Mouse (Mus musculus) midbrain, embryonic 11.5 days (tissue): Measurements from ENCODE around the gene Podxl. TPM values are rescaled to one million over a fixed set of nuclear protein-coding genes. Genes with fewer than 3 reads are reported as not detected.

Experiments used
- ATAC-seq: fragments of 200-750 bp; cut with Nextera tagmentation; 2 replicates; pipeline ENCODE4 v1.8.0; 2017; ENCODE audit warnings: moderate TSS enrichment, moderate library complexity; ENCODE audit not compliant: low FRiP score
- DNase-seq: peaks from one replicate; pipeline ENCODE4 v3.0.0; 2015; ENCODE audit warnings: low spot score; ENCODE audit errors: missing footprints
- H3K27ac ChIP-seq: fragments of 300-500 bp; sonication (generic); 2 replicates; pipeline ENCODE4 v1.5.1; 2014; ENCODE audit warnings: low read depth, low read length
- H3K27me3 ChIP-seq: fragments of 300-500 bp; sonication (generic); 2 replicates; pipeline ENCODE4 v1.6.1; 2014; ENCODE audit warnings: mild to moderate bottlenecking, low read length, moderate library complexity, mixed read lengths; ENCODE audit not compliant: control insufficient read depth, insufficient read depth
- H3K36me3 ChIP-seq: fragments of 300-500 bp; sonication (generic); 2 replicates; pipeline ENCODE4 v1.6.1; 2014; ENCODE audit warnings: mild to moderate bottlenecking, low read length, moderate library complexity, mixed read lengths; ENCODE audit not compliant: control insufficient read depth, insufficient read depth
- H3K4me1 ChIP-seq: fragments of 300-500 bp; sonication (generic); 2 replicates; pipeline ENCODE4 v1.6.1; 2014; ENCODE audit warnings: low read length; ENCODE audit not compliant: control insufficient read depth, insufficient read depth
- H3K4me2 ChIP-seq: fragments of 300-500 bp; sonication (generic); 2 replicates; pipeline ENCODE4 v1.6.1; 2014; ENCODE audit warnings: mild to moderate bottlenecking, moderate library complexity
- H3K4me3 ChIP-seq: fragments of 300-500 bp; sonication (generic); 2 replicates; pipeline ENCODE4 v1.5.1; 2014; ENCODE audit warnings: low read depth, low read length
- H3K9ac ChIP-seq: fragments of 300-500 bp; sonication (generic); 2 replicates; pipeline ENCODE4 v1.6.1; 2014; ENCODE audit warnings: low read length
- H3K9me3 ChIP-seq: fragments of 300-500 bp; sonication (generic); 2 replicates; pipeline ENCODE4 v1.6.1; 2016; ENCODE audit warnings: low read length; ENCODE audit not compliant: control insufficient read depth
- WGBS: fragments of 180-500 bp; shearing (Covaris S2); extraction: QIAGEN DNeasy Blood & Tissue Kit; methylation state at CpG from one replicate; pipeline ENCODE4 v1.1.7; 2014; 5-methylcytosine and 5-hydroxymethylcytosine counted together
- polyA plus RNA-seq: library from polyadenylated mRNA; unstranded; fragments of >200 nt; fragmentation: Nextera tagmentation; extraction: Ambion mirVana; gene quantifications from 2 replicates; pipeline ENCODE4 v1.2.1, GENCODE M21; 2014

The Podxl gene
- polyA plus RNA-seq, 1 experiment from 2014 or later, result 13.2 TPM

GRCm38 (mm10) chr6:31597136-31597460 lies 33.3 kb upstream of the Podxl start:
- H3K36me3 ChIP-seq, result no peaks in the 10 kb centered on the region
- H3K4me1 ChIP-seq, result peaks cover 26% of the 10 kb centered on the region
- H3K27ac ChIP-seq, result peak overlapping the region; percentile 95
- WGBS, result 18% methylated on average over 4 of the region's 4 CpGs
- no peaks in the 10 kb centered on the region for H3K27me3 ChIP-seq
- H3K4me2 ChIP-seq, result peak overlapping the region; percentile 38
- H3K4me3 ChIP-seq, result no peak overlapping the region
- H3K9me3 ChIP-seq, result no peaks in the 10 kb centered on the region
- DNase-seq (peak; percentile 94), ATAC-seq (no peak)
- H3K9ac ChIP-seq, result peak overlapping the region; percentile 46

GRCm38 (mm10) chr6:31596346-31597135 lies 32.8 kb upstream of the Podxl start:
- no peaks in the 10 kb centered on the region for H3K27me3 ChIP-seq
- DNase-seq (peak; percentile 96), ATAC-seq (peak; percentile 91)
- no peaks in the 10 kb centered on the region for H3K36me3 ChIP-seq
- peak overlapping the region; percentile 95 for H3K27ac ChIP-seq
- peak overlapping the region; percentile 46 for H3K9ac ChIP-seq
- WGBS, result 9% methylated on average over 20 of the region's 20 CpGs
- peak overlapping the region; percentile 38 for H3K4me2 ChIP-seq
- peaks cover 26% of the 10 kb centered on the region for H3K4me1 ChIP-seq
- H3K9me3 ChIP-seq, result no peaks in the 10 kb centered on the region
- H3K4me3 ChIP-seq, result no peak overlapping the region

- Histone ChIP-seq H3K9me3 (no peaks in the 10 kb centered on the region), H3K4me1 (peaks cover 17% of the 10 kb centered on the region), H3K4me3 (no peak overlapping the region), H3K27ac (no peak overlapping the region), H3K4me2 (no peak overlapping the region), H3K27me3 (no peaks in the 10 kb centered on the region), H3K36me3 (no peaks in the 10 kb centered on the region), H3K9ac (no peak overlapping the region)
- WGBS, result 82% methylated on average over 1 of the region's 1 CpGs
- no peak for ATAC-seq
- no peak for DNase-seq
These were observed 28.9 kb upstream of the Podxl start for GRCm38 (mm10) chr6:31592579-31593238.

- Histone ChIP-seq H3K4me3 (no peak overlapping the region), H3K27me3 (no peaks in the 10 kb centered on the region), H3K9ac (no peak overlapping the region), H3K4me1 (peaks cover 11% of the 10 kb centered on the region), H3K4me2 (no peak overlapping the region), H3K36me3 (no peaks in the 10 kb centered on the region), H3K9me3 (no peaks in the 10 kb centered on the region), H3K27ac (no peak overlapping the region)
- WGBS, result 87% methylated on average over 2 of the region's 2 CpGs
- ATAC-seq (no peak), DNase-seq (no peak)
These were observed 28.3 kb upstream of the Podxl start for GRCm38 (mm10) chr6:31592128-31592527.

- no peak overlapping the region for H3K9ac ChIP-seq
- H3K4me1 ChIP-seq, result peaks cover 6% of the 10 kb centered on the region
- WGBS, result 66% methylated on average over 3 of the region's 3 CpGs
- H3K27ac ChIP-seq, result no peak overlapping the region
- no peak overlapping the region for H3K4me3 ChIP-seq
- ATAC-seq (no peak), DNase-seq (no peak)
- no peaks in the 10 kb centered on the region for H3K9me3 ChIP-seq
- H3K4me2 ChIP-seq, result no peak overlapping the region
- no peaks in the 10 kb centered on the region for H3K27me3 ChIP-seq
- no peaks in the 10 kb centered on the region for H3K36me3 ChIP-seq
These were observed 27.9 kb upstream of the Podxl start for GRCm38 (mm10) chr6:31591676-31592075.

- H3K27ac ChIP-seq, result no peak overlapping the region
- DNase-seq (no peak), ATAC-seq (no peak)
- WGBS, result 74% methylated on average over 2 of the region's 2 CpGs
- no peak overlapping the region for H3K9ac ChIP-seq
- H3K4me2 ChIP-seq, result no peak overlapping the region
- H3K4me3 ChIP-seq, result no peak overlapping the region
- no peaks in the 10 kb centered on the region for H3K4me1 ChIP-seq
- H3K36me3 ChIP-seq, result no peaks in the 10 kb centered on the region
- H3K27me3 ChIP-seq, result no peaks in the 10 kb centered on the region
- no peaks in the 10 kb centered on the region for H3K9me3 ChIP-seq
These were observed 27.0 kb upstream of the Podxl start for GRCm38 (mm10) chr6:31590754-31591153.

- 88% methylated on average over 3 of the region's 3 CpGs for WGBS
- Histone ChIP-seq H3K4me1 (no peaks in the 10 kb centered on the region), H3K9ac (no peak overlapping the region), H3K27me3 (no peaks in the 10 kb centered on the region), H3K36me3 (no peaks in the 10 kb centered on the region), H3K9me3 (no peaks in the 10 kb centered on the region), H3K27ac (no peak overlapping the region), H3K4me3 (no peak overlapping the region), H3K4me2 (no peak overlapping the region)
- DNase-seq, result no peak
- ATAC-seq, result no peak
These were observed 25.5 kb upstream of the Podxl start for GRCm38 (mm10) chr6:31589268-31589667.

- Histone ChIP-seq H3K4me2 (no peak overlapping the region), H3K36me3 (no peaks in the 10 kb centered on the region), H3K4me3 (no peak overlapping the region), H3K9me3 (no peaks in the 10 kb centered on the region), H3K27me3 (no peaks in the 10 kb centered on the region), H3K4me1 (no peaks in the 10 kb centered on the region), H3K27ac (no peak overlapping the region), H3K9ac (no peak overlapping the region)
- no peak for DNase-seq
- ATAC-seq, result no peak
- WGBS, result 49% methylated on average over 4 of the region's 4 CpGs
These were observed 23.9 kb upstream of the Podxl start for GRCm38 (mm10) chr6:31587655-31588054.

GRCm38 (mm10) chr6:31586127-31586526 lies 22.3 kb upstream of the Podxl start:
- Histone ChIP-seq H3K9ac (no peak overlapping the region), H3K27me3 (no peaks in the 10 kb centered on the region), H3K9me3 (no peaks in the 10 kb centered on the region), H3K4me2 (no peak overlapping the region), H3K36me3 (no peaks in the 10 kb centered on the region), H3K4me3 (no peak overlapping the region), H3K4me1 (no peaks in the 10 kb centered on the region), H3K27ac (no peak overlapping the region)
- no peak for DNase-seq
- ATAC-seq, result no peak
- 83% methylated on average over 2 of the region's 2 CpGs for WGBS
